Mouse (Mus musculus) stomach, postnatal 0 days (tissue): ENCODE results near the gene Pold1. TPM values are rescaled to one million over a fixed set of nuclear protein-coding genes. Genes with fewer than 3 reads are reported as not detected.
A peak's percentile ranks its signal among the peaks of the same experiment; 100 is the strongest.

ENCODE experiments used
- ATAC-seq: fragments of 200-750 bp; cut with Nextera tagmentation; 2 replicates; pipeline ENCODE4 v1.8.0; 2017; ENCODE audit not compliant: low FRiP score, low TSS enrichment
- DNase-seq: peaks from one replicate; pipeline ENCODE4 v3.0.0-alpha.2; 2016; ENCODE audit warnings: low spot score
- H3K27ac ChIP-seq: fragments of 300-500 bp; sonication (generic); replicated peaks from 2 replicates; pipeline ENCODE4 v1.5.1; 2014; ENCODE audit warnings: mild to moderate bottlenecking, control low read depth
- H3K27me3 ChIP-seq: fragments of 300-500 bp; sonication (generic); 2 replicates; pipeline ENCODE4 v1.6.1; 2014; ENCODE audit warnings: low read length; ENCODE audit not compliant: control insufficient read depth, insufficient read depth
- H3K36me3 ChIP-seq: fragments of 300-500 bp; sonication (generic); 2 replicates; pipeline ENCODE4 v1.6.1; 2014; ENCODE audit warnings: low read length, mixed read lengths; ENCODE audit not compliant: control insufficient read depth, insufficient read depth
- H3K4me1 ChIP-seq: fragments of 300-500 bp; sonication (generic); replicated peaks from 2 replicates; pipeline ENCODE4 v1.6.1; 2014; ENCODE audit warnings: antibody characterized with exemption; ENCODE audit not compliant: control insufficient read depth, insufficient read depth
- H3K4me2 ChIP-seq: fragments of 300-500 bp; sonication (generic); replicated peaks from 2 replicates; pipeline ENCODE4 v1.6.1; 2014; ENCODE audit warnings: low read depth, mild to moderate bottlenecking, control low read depth, moderate library complexity
- H3K4me3 ChIP-seq: fragments of 300-500 bp; sonication (generic); 2 replicates; pipeline ENCODE4 v1.5.1; 2014; ENCODE audit warnings: low read depth, low read length, control low read depth
- H3K9ac ChIP-seq: fragments of 300-500 bp; sonication (generic); 2 replicates; pipeline ENCODE4 v1.6.1; 2014; ENCODE audit warnings: mild to moderate bottlenecking, low read length, control low read depth, mixed read lengths
- H3K9me3 ChIP-seq: fragments of 300-500 bp; sonication (generic); 2 replicates; pipeline ENCODE4 v1.6.1; 2016; ENCODE audit warnings: low read length; ENCODE audit not compliant: control insufficient read depth
- CTCF ChIP-seq: IDR thresholded peaks from 2 replicates; pipeline ENCODE4 v1.5.1; 2016; ENCODE audit warnings: antibody characterized with exemption, low read depth, mild to moderate bottlenecking, moderate library complexity
- EP300 ChIP-seq: optimal IDR thresholded peaks from 2 replicates; pipeline ENCODE3; 2016; ENCODE audit warnings: antibody characterized with exemption
- WGBS: fragments of 180-500 bp; shearing (Covaris S2); extraction: QIAGEN DNeasy Blood & Tissue Kit; methylation state at CpG from one replicate; pipeline ENCODE4 v1.1.7; 2014; 5-methylcytosine and 5-hydroxymethylcytosine counted together
- polyA plus RNA-seq: library from polyadenylated mRNA; unstranded; fragments of >200 nt; fragmentation: Nextera tagmentation; extraction: Ambion mirVana; gene quantifications from 2 replicates; pipeline ENCODE4 v1.2.1, GENCODE M21; 2015

Pold1 gene
- polyA plus RNA-seq, 1 experiment from 2014 or later = 18.7 TPM

DNA sequence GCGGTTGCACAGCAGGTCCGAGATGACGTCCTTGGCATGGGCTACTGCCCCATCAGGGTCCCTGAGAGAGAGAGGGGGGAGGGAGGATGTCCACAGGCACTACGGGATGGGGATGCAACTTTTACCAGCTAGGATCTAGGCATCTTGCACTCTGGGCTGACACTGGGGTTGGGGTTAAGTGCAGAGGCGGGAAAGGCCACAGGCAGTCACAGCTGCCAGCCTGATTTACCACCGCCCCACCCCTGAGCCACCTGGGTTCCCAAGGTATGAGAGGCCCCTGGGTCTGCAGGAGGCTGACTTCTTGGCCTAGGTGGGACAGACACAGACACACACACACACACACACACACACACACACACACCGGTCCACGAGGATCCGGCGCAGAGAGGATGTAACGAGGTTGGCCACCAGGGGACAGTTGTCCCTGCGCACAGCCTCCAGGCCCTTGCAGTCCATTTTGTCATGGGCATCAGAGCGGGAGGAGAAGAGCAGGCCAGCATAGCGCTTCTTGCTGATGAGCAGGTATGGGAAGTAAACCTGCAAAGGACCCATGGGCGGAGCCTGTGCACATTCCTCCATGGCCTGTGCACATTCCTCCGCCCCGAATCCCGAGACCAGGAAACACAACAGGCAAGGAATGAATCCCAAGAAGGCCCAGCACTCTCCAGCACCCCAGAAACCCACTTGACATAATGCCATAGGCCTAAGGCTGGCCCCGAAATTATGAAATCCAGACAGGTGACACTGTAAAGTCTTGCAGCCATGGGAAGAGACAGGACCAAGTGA, 13.8 kb downstream of the Pold1 start:
- Histone ChIP-seq H3K4me3 (no peak overlapping the region), H3K9me3 (no peaks in the 10 kb centered on the region), H3K9ac (no peak overlapping the region), H3K27me3 (no peaks in the 10 kb centered on the region), H3K4me2 (no peak overlapping the region), H3K4me1 (no peaks in the 10 kb centered on the region), H3K36me3 (peaks cover 7% of the 10 kb centered on the region; the same call in 1 of the 2 replicates), H3K27ac (no peak overlapping the region)
- WGBS = 84% methylated on average over 19 of the region's 19 CpGs
- DNase-seq (no peak), ATAC-seq (no peak)
- TF ChIP-seq CTCF = peak; percentile 47
- no peak for TF ChIP-seq EP300

DNA sequence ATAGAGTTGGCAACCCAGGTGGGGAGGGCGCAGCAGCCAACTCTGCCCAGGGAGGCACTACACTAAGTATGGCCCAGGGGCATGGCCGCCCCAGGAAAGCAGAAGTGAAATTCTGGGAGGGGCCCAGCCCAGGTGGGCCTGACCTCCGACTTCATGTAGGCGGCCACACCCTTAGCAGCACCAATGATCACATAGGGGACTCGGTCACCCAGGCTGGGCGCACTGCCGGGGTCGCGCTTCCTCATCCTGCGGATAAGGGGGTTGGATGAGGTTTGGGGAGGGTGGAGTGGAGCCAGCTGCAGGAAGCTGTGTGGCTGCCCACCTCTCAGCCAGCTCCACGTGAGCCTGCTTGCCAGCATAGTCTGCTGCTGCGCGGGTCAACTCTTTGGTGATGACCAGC, 14.4 kb downstream of the Pold1 start:
- H3K9ac ChIP-seq = no peak overlapping the region
- no peaks in the 10 kb centered on the region for H3K9me3 ChIP-seq
- H3K4me3 ChIP-seq = no peak overlapping the region
- no peak overlapping the region for H3K27ac ChIP-seq
- TF ChIP-seq CTCF (no peak), EP300 (no peak)
- 0 out of 2 replicates have a peak, but pooled peaks cover 7% of the 10 kb centered on the region for H3K36me3 ChIP-seq
- H3K4me1 ChIP-seq = no peaks in the 10 kb centered on the region
- ATAC-seq = no peak
- no peak overlapping the region for H3K4me2 ChIP-seq
- DNase-seq = no peak
- WGBS = 83% methylated on average over 13 of the region's 13 CpGs
- H3K27me3 ChIP-seq = no peaks in the 10 kb centered on the region

DNA sequence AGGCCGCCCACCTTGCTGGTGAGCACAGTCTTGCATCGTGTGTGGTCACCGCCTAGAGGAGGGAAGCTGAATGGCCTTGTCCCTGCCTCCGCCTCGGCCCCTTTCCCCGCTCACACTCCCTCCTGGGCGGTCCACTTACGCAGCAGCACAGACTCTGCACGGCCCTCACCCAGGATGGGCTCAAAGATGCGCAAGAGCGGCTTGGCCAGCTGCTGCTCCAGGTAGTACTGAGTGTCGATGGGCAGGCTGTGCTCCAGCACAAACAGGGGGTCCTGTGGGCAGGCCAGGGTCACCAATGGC, 15.0 kb downstream of the Pold1 start:
- WGBS = 79% methylated on average over 12 of the region's 12 CpGs
- TF ChIP-seq CTCF = no peak
- no peak for TF ChIP-seq EP300

DNA sequence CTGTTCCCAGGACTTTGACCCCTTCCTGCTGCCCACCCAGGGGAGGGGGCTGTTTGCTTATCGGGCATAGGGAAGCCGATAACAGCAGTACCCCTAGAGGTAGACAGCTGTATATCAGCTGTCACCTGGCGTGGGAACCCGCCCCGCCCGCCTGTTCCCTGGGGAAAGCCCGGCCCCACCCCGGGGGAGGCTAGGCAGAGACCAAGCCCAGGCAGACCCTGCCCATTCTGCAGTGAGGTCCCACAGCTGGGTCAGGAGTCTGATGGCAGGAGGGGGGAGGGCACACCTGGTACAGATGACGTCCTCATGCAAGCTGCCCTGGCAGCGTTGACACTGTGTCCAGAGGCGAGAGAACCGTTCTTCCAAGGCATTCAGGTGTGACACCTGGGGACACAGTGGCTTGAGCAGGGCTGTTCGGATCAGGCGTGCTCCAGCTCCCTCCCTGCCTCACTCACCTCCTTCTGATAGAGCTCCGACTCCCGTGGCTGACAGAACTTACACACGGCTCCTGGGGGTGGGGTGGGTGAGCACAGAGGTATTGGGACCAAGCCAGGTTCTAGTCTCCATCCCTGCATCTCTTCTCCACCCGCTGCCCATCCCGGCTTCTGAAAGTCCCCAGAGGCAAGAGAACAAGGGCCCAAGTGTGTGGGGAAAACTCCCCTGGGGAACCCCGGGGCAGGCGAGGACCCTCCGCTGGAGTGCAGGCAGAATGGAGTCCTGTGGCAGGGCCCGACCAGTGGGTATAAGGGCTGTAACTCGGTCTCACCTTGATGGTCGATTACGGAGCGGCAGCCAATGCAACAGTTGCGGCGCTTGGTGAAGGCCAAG, 15.5 kb downstream of the Pold1 start:
- TF ChIP-seq CTCF = no peak
- TF ChIP-seq EP300 = no peak
- H3K27me3 ChIP-seq = no peaks in the 10 kb centered on the region
- H3K9ac ChIP-seq = no peak overlapping the region
- H3K9me3 ChIP-seq = no peaks in the 10 kb centered on the region
- H3K4me3 ChIP-seq = no peak overlapping the region
- H3K27ac ChIP-seq = no peak overlapping the region
- no peak for ATAC-seq
- no peak overlapping the region for H3K4me2 ChIP-seq
- no peak for DNase-seq
- 70% methylated on average over 29 of the region's 29 CpGs for WGBS
- 0 out of 2 replicates have a peak, but pooled peaks cover 3% of the 10 kb centered on the region for H3K36me3 ChIP-seq
- no peaks in the 10 kb centered on the region for H3K4me1 ChIP-seq

More for the DNA sequence above, 15.0 kb downstream of the Pold1 start:
- Histone ChIP-seq H3K27ac (no peak overlapping the region), H3K27me3 (no peaks in the 10 kb centered on the region), H3K4me3 (no peak overlapping the region), H3K4me1 (no peaks in the 10 kb centered on the region), H3K4me2 (no peak overlapping the region), H3K9ac (no peak overlapping the region), H3K36me3 (0 out of 2 replicates have a peak, but pooled peaks cover 6% of the 10 kb centered on the region), H3K9me3 (no peaks in the 10 kb centered on the region)
- ATAC-seq (no peak), DNase-seq (no peak)

DNA sequence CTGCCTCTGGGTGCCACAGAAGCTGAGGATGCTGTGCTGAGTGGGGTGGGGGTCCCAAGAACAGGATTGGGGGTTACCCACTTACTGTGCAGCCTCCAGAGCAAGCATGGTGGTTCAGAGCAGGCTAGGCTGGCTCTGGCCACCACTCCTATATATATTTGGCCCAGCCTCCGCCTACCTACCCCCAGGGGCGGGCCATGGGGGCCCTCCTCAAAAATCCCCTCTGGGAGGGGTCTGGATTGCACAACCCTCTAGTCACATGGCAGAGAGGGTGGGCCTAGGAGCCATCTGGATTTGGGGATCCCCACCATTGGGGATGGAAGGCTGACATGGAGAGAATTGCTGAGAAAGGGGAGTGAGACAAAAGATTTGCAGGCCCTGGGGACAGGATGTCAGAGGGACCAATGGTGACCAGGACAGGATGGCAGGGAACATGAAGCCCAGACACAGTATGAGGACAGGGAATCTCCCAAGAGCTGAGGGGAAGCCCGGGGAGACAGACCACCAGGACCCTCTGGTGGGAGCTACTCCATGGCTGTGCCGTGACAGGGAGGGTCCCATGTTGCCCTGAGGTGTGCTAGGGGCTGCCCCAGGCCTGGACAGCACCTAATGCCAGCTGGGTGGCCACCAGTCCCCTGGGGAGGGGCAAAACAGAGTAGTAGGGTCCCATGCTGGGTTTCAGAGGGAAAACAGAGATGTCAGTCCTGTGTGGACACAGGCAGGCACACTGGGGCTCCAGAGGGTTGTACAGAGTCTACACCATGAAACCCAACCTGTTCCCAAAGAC, 16.5 kb downstream of the Pold1 start, which contains the start of gene Spib:
Gene Spib, minus strand, starts transcription at position 126 of the 787 bp plus-strand sequence.
- DNase-seq (no peak), ATAC-seq (no peak)
- no peak within 1 kb of the TSS for H3K27ac ChIP-seq
- H3K4me1 ChIP-seq = no peaks in the 10 kb centered on the region
- H3K4me3 ChIP-seq = no peak within 1 kb of the TSS
- H3K27me3 ChIP-seq = no peaks in the 10 kb centered on the region
- H3K9me3 ChIP-seq = no peaks in the 10 kb centered on the region
- H3K36me3 ChIP-seq = no peaks in the 10 kb centered on the region
- H3K9ac ChIP-seq = no peak within 1 kb of the TSS
- WGBS = 81% methylated on average over 4 of the region's 4 CpGs
- TF ChIP-seq EP300 = no peak
- TF ChIP-seq CTCF = no peak
- no peak within 1 kb of the TSS for H3K4me2 ChIP-seq
